Mouse (Mus musculus) E14TG2a.4 (cell line): ENCODE measurements around the gene Galns.

Source experiments
- CTCF ChIP-seq: conservative IDR thresholded peaks from 2 replicates; pipeline ENCODE4 v1.5.1; 2014; ENCODE audit warnings: low read length
- NANOG ChIP-seq: IDR thresholded peaks from 2 replicates; pipeline ENCODE4 v1.6.1; 2014; ENCODE audit warnings: borderline replicate concordance, low read length, mixed read lengths
- POU5F1 ChIP-seq: IDR thresholded peaks from 2 replicates; pipeline ENCODE4 v1.6.1; 2014; ENCODE audit warnings: low read length, borderline replicate concordance

- TF ChIP-seq CTCF (no peak), POU5F1 (no peak), NANOG (no peak)
These were observed 14.5 kb upstream of the Galns start for GRCm38 (mm10) chr8:122625811-122626210.
